Mouse (Mus musculus) stomach, embryonic 15.5 days (tissue): ENCODE measurements around the gene Rcbtb2. TPM values are rescaled to one million over a fixed set of nuclear protein-coding genes. Genes with fewer than 3 reads are reported as not detected.
"Not testable (repeated sequence)": the region's sequence is repeated elsewhere in the genome, so short reads cannot be mapped to it uniquely, and the experiment has no call there.

ENCODE experiments used
- ATAC-seq: fragments of 200-750 bp; cut with Nextera tagmentation; 2 replicates; pipeline ENCODE4 v1.8.0; 2017; ENCODE audit warnings: low read depth, moderate number of reproducible peaks, moderate TSS enrichment; ENCODE audit not compliant: insufficient read depth, low FRiP score
- H3K27ac ChIP-seq: fragments of 300-500 bp; sonication (generic); 2 replicates; pipeline ENCODE4 v1.5.1; 2015; ENCODE audit warnings: mild to moderate bottlenecking, inconsistent platforms
- H3K27me3 ChIP-seq: fragments of 300-500 bp; sonication (generic); replicated peaks from 2 replicates; pipeline ENCODE4 v1.6.1; 2015; ENCODE audit warnings: inconsistent platforms
- H3K36me3 ChIP-seq: fragments of 300-500 bp; sonication (generic); 2 replicates; pipeline ENCODE4 v1.6.1; 2015; ENCODE audit warnings: inconsistent platforms
- H3K4me1 ChIP-seq: fragments of 300-500 bp; sonication (generic); 2 replicates; pipeline ENCODE4 v1.6.1; 2015; ENCODE audit warnings: inconsistent platforms
- H3K4me2 ChIP-seq: fragments of 300-500 bp; sonication (generic); 2 replicates; pipeline ENCODE4 v1.6.1; 2015; ENCODE audit warnings: mild to moderate bottlenecking, inconsistent platforms
- H3K4me3 ChIP-seq: fragments of 300-500 bp; sonication (generic); replicated peaks from 2 replicates; pipeline ENCODE4 v1.5.1; 2015; ENCODE audit warnings: inconsistent platforms
- H3K9ac ChIP-seq: fragments of 300-500 bp; sonication (generic); 2 replicates; pipeline ENCODE4 v1.6.1; 2015; ENCODE audit warnings: inconsistent platforms
- H3K9me3 ChIP-seq: fragments of 300-500 bp; sonication (generic); 2 replicates; pipeline ENCODE4 v1.6.1; 2016; ENCODE audit warnings: inconsistent platforms
- WGBS: fragments of 180-500 bp; shearing (Covaris S2); methylation state at CpG from one replicate; pipeline ENCODE4 v1.1.7; 2015; 5-methylcytosine and 5-hydroxymethylcytosine counted together
- polyA plus RNA-seq: library from polyadenylated mRNA; unstranded; fragments of >200 nt; fragmentation: Nextera tagmentation; extraction: Ambion mirVana; gene quantifications from 2 replicates; pipeline ENCODE4 v1.2.1, GENCODE M21; 2015

Rcbtb2 gene
- polyA plus RNA-seq = 79.7 and 87.3 TPM in 2 replicates

DNA sequence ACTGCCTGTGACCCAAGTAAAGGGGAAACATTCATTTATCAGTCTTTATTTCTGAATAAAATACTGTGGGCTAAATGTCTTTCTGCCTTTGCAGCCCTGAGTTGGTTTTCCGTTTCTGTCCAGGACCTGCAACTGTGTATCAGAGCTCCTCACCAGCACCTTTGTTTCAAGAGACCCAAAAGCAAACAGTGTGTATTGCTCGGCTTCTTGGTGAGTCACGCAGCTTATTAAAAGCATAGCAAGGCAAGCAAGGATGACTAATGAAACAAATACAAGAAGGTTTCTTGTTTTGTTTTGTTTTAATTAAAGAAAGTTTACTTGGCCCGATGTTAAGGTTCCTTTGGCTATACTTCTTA is at the start of gene Rcbtb2:
Gene Rcbtb2, plus strand, starts transcription at position 115 of the 356 bp plus-strand sequence.
- 39% methylated on average over 4 of the region's 4 CpGs for WGBS
- no peak within 1 kb of the TSS for H3K9ac ChIP-seq
- H3K27ac ChIP-seq = peak within 1 kb of the TSS; percentile 52
- H3K4me3 ChIP-seq = no peak within 1 kb of the TSS
- no peak within 1 kb of the TSS for H3K4me2 ChIP-seq
- ATAC-seq = no peak
- peaks cover 9% of the 10 kb centered on the region; the same call in 1 of the 2 replicates for H3K4me1 ChIP-seq
- no peaks in the 10 kb centered on the region for H3K27me3 ChIP-seq
- no peaks in the 10 kb centered on the region for H3K9me3 ChIP-seq
- H3K36me3 ChIP-seq = no peaks in the 10 kb centered on the region

DNA sequence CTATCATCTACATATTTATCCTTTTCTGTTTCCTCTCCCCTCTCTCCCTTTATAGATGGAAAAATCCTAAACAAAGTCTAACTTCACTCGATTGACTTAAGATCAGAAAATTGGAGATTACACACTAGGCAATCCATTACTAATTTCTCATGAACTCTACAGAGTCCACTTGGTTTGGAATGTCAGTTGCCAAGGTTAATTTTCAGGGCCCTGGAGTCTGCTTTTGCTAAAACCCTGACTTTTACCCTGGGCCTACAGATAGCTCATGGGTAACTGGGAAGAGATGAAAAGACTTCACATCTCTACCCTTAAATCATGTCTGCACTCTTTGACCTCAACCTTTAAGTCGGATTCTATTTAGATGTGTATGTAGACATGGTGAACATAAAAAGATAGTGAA is 39.3 kb upstream of the Rcbtb2 start:
- no peak for ATAC-seq
- H3K27me3 ChIP-seq = no peaks in the 10 kb centered on the region
- WGBS = 81% methylated on average over 2 of the region's 2 CpGs
- H3K27ac ChIP-seq = no peak overlapping the region
- H3K4me3 ChIP-seq = no peak overlapping the region
- H3K4me2 ChIP-seq = no peak overlapping the region
- no peak overlapping the region for H3K9ac ChIP-seq
- H3K9me3 ChIP-seq = no peaks in the 10 kb centered on the region
- no peaks in the 10 kb centered on the region for H3K4me1 ChIP-seq
- no peaks in the 10 kb centered on the region for H3K36me3 ChIP-seq

DNA sequence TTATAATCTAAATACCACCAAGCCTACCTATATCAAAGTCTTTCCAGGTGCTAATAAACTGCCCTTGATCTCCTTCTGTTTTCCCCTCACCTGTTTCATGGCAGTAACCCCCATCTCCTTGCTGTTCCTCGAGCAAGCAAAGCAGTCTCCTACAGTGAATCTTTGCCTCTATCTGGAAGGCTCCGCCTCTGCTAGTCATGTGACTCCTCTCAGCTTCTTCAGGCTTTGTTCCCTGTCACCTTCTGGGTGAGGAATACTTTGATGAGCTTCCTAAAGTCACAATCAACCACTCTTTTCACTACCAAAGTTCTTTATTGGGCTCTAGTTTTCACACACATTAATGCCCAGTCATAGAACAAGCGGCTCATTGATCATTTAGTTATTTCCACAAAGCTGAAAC is 36.4 kb upstream of the Rcbtb2 start:
- Histone ChIP-seq H3K27me3 (no peaks in the 10 kb centered on the region), H3K4me3 (no peak overlapping the region), H3K9me3 (no peaks in the 10 kb centered on the region), H3K36me3 (no peaks in the 10 kb centered on the region), H3K27ac (no peak overlapping the region), H3K4me1 (no peaks in the 10 kb centered on the region), H3K9ac (no peak overlapping the region), H3K4me2 (no peak overlapping the region)
- 59% methylated on average over 3 of the region's 3 CpGs for WGBS
- ATAC-seq = no peak

DNA sequence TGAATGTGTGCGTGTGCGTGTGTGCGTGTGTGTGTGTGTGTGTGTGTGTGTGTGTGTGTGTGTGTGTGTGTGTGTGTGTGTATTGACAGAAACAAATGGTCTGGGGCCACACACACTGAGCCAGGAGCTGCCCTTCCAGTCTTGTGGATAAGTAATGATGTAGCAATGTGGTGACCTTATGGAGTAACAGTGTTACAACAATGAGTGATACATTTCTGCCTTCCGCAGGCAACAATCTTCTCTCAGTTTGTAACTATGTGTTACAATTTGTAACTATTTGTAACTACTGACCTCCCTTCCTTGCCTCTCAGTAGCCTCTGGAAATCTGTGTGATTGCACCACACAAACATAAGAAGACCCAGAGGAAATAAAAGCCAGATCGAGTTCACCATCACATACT is 35.6 kb upstream of the Rcbtb2 start:
- no peak overlapping the region for H3K4me2 ChIP-seq
- H3K27ac ChIP-seq = no peak overlapping the region
- 81% methylated on average over 5 of the region's 5 CpGs for WGBS
- H3K27me3 ChIP-seq = no peaks in the 10 kb centered on the region
- no peak overlapping the region for H3K9ac ChIP-seq
- H3K9me3 ChIP-seq = no peaks in the 10 kb centered on the region
- no peak overlapping the region for H3K4me3 ChIP-seq
- ATAC-seq = no peak
- no peaks in the 10 kb centered on the region for H3K36me3 ChIP-seq
- no peaks in the 10 kb centered on the region for H3K4me1 ChIP-seq

DNA sequence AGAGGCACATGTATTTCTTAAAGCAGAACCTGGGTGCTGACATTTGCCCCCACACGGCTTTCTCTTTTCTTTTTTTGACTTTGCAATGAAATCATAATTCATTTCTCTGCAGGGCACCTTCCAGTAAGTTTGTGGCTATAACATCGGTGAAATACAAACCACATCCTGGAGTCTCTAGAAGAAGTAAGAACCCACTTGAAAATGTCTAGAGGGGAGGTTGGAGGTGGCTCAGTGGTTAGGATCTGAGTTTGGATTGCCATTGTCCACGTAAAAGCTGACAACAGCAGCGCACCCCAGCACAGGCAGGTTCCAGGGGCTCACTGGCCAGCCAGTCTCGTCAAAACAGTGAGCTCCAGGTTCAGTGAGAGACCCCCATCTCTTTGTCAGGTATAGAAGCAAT is 35.1 kb upstream of the Rcbtb2 start:
- ATAC-seq = no peak
- Histone ChIP-seq H3K4me1 (no peaks in the 10 kb centered on the region), H3K27ac (no peak overlapping the region), H3K27me3 (no peaks in the 10 kb centered on the region), H3K4me3 (no peak overlapping the region), H3K9ac (no peak overlapping the region), H3K9me3 (no peaks in the 10 kb centered on the region), H3K36me3 (no peaks in the 10 kb centered on the region), H3K4me2 (no peak overlapping the region)
- 79% methylated on average over 5 of the region's 5 CpGs for WGBS

DNA sequence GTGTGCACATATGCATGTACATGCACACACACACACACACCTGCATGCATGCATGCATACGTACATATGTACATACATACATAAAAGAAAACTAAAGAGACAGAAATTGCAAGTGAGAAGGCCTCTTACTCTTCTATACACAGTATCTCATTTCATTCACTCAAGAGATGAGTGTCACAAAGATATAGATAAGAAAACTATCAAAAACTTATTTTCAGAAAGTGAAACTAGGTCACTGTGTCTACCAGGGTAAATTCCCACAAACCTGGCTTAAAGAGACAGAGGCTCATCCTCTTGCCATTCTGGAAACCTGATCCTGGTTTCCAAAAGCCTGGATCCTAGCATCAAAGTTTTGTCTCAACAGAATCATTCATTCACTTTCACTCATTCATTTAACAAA is 34.6 kb upstream of the Rcbtb2 start:
- Histone ChIP-seq H3K4me1 (no peaks in the 10 kb centered on the region), H3K4me2 (no peak overlapping the region), H3K4me3 (no peak overlapping the region), H3K27ac (no peak overlapping the region), H3K9me3 (no peaks in the 10 kb centered on the region), H3K9ac (no peak overlapping the region), H3K27me3 (no peaks in the 10 kb centered on the region), H3K36me3 (no peaks in the 10 kb centered on the region)
- 87% methylated on average over 1 of the region's 1 CpGs for WGBS
- no peak for ATAC-seq

DNA sequence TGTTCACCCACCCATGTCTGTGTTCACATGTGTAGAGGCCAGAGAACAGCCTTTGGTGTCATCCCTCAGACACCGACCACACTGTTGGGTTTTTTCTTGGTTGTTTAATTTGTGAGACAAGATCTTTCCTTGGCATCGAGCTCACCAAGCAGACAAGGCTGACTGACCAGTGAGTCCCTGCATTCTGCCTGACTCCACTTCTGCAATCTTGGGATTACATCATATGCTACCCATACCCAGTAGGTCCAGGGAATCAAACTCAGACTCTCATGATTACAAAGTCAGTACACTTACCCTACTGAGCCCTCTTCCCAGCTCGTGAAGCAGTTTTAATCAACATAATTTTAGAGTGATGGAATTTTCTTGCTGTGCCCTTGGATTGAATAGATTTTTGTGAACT is 30.0 kb upstream of the Rcbtb2 start:
- WGBS = 91% methylated on average over 3 of the region's 3 CpGs
- Histone ChIP-seq H3K36me3 (no peaks in the 10 kb centered on the region), H3K4me1 (no peaks in the 10 kb centered on the region), H3K27ac (no peak overlapping the region), H3K27me3 (no peaks in the 10 kb centered on the region), H3K4me2 (no peak overlapping the region), H3K4me3 (no peak overlapping the region), H3K9me3 (no peaks in the 10 kb centered on the region), H3K9ac (no peak overlapping the region)
- ATAC-seq = no peak

DNA sequence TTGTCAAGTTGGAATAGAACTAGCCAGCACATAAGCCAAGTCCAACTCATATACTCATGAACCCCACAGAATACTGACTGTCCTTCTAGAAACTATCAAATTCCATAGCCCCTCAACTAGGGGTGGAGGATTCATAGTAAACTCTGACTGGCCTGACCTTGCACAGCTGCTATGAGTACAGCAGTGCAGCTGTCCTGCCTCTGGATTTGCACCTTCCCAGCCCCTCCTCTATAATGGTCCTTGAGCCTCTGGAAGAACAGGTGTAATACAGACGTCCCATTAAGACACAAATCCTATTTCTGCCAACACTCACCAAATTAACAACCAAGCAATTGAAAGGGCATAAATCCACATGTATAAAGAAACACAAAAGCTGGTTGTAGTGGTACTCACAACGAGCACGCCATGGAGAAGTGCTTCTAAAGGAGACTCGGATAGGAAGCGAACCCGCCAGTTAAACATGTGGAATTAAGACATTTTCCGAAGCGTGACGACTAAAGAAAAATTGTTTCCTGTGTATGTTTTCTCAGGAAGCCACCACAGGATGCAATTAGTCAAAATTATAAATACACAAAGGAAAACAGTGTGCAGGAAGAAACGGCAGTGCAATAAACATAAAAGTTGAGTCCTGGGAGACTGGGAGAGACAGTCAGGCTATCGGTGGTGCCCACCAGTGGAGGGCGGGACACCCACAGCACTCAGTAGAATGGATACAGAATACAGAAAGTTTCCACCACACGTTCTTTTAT is 27.9 kb upstream of the Rcbtb2 start:
- H3K9ac ChIP-seq = no peak overlapping the region
- no peak overlapping the region for H3K4me3 ChIP-seq
- H3K9me3 ChIP-seq = no peaks in the 10 kb centered on the region
- no peak for ATAC-seq
- WGBS = 66% methylated on average over 13 of the region's 13 CpGs
- no peaks in the 10 kb centered on the region for H3K27me3 ChIP-seq
- H3K36me3 ChIP-seq = no peaks in the 10 kb centered on the region
- H3K27ac ChIP-seq = no peak overlapping the region
- H3K4me1 ChIP-seq = no peaks in the 10 kb centered on the region
- H3K4me2 ChIP-seq = no peak overlapping the region

DNA sequence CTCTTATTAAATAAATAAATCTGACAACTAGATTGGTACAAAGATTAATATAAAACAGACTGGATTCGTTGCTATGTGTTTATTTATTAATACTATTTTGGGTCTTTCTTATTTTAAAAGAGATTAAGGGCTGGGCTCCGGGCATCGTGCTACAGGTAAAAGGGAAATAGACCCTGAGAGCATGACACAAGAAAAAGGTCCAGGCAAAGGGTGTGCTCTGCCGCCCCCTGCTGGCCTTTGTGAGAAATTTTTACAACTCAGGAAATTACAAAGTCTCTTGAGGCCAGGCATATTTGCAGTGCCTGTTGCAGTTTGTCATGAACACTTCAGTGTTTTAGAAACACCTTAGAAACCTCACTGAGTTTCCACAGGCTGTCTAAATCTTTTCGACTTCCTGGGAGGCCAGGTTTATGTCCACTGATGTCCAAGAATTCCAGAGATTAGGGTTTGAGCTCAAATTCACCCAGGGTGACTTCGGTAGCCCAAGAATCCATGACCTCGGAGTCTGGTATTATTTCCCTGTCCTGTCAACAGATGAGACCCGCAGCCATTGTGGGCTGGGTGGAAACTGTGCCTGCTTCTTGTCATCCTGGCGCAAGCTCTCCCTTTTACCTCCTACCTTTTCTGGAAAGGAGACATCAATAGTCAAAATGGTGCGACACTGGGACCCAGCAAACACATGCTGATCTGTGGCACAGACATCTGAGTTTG is 24.0 kb upstream of the Rcbtb2 start:
- no peak for ATAC-seq
- no peaks in the 10 kb centered on the region for H3K27me3 ChIP-seq
- 38% methylated on average over 10 of the region's 10 CpGs for WGBS

DNA sequence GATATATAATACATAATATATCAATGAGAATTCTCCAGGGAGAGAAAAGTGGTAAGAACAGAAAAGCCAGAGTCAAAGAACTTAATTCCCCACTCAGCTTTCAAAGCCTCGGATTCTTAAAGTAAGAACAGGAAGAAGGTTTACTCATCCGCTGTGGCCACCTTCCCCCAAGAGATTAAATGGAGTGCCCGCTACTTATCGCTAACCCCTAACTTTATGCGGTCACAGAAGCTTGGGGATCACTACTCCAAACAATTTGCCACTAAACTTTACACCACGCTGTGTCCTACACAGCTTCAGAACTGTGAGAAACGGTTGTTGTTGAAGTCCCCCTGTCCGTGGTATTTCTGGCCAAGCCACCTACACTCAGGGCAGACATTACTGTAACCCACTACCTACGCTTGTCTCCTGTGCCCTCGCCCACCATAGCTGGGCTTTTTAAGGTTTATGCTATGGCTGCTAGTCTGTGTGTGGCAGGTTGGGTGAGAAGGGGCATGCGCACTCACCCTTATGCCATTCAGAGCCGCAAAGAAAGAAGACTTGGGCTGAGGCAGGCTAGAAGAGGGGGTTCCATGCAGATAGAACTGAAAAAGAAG is 20.5 kb upstream of the Rcbtb2 start:
- 0 out of 2 replicates have a peak, but pooled peaks cover 3% of the 10 kb centered on the region for H3K27me3 ChIP-seq
- no peaks in the 10 kb centered on the region for H3K36me3 ChIP-seq
- H3K9ac ChIP-seq = no peak overlapping the region
- H3K4me2 ChIP-seq = no peak overlapping the region
- no peaks in the 10 kb centered on the region for H3K9me3 ChIP-seq
- no peaks in the 10 kb centered on the region; the same call in 1 of the 2 replicates for H3K4me1 ChIP-seq
- no peak overlapping the region for H3K4me3 ChIP-seq
- WGBS = 40% methylated on average over 12 of the region's 12 CpGs
- H3K27ac ChIP-seq = no peak overlapping the region
- no peak for ATAC-seq

More for the DNA sequence above, 24.0 kb upstream of the Rcbtb2 start:
- Histone ChIP-seq H3K4me1 (no peaks in the 10 kb centered on the region), H3K36me3 (no peaks in the 10 kb centered on the region), H3K4me2 (no peak overlapping the region), H3K4me3 (no peak overlapping the region), H3K27ac (no peak overlapping the region), H3K9ac (no peak overlapping the region), H3K9me3 (no peaks in the 10 kb centered on the region)

DNA sequence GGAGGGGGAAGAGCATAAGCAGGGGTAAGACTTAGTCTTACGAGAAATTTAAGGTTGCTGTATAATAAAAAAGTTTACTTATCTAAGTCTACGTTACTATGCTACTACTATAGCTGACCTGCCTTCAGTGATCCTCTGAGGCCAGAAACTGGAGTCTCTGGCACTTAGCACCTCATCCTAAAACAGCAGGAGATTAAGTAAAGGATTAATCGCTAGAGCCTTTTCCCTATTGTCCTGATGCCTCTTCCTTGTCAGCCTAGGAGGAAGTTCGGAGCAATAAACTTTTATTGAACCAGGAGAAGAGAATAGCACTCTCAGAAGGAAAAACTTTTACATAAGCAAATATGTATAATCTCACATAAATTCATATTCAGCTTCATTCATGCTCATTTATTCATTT is 19.9 kb upstream of the Rcbtb2 start:
- H3K4me2 ChIP-seq, H3K9me3 ChIP-seq, H3K4me3 ChIP-seq, H3K27ac ChIP-seq, H3K9ac ChIP-seq, H3K36me3 ChIP-seq, H3K27me3 ChIP-seq, ATAC-seq, H3K4me1 ChIP-seq: not testable (repeated sequence)
- 30% methylated on average over 4 of the region's 4 CpGs for WGBS

DNA sequence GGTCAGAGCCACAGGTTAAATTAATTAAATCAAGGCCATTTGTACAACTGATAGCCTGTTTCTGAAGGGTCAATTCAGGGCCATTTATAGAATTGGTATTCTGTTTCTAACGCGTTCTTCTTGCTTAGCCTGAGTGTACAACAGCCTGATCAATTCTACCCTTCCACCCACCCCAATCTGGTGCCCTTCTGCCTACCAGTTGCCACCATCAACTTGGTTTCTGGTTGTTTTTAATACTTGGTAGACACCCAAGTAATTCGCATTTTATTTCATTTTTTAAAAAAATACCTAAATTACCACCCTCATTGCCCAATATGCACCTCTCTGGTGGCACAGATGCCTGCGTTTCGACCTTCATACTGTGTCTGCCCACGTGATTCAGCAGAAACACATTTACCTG is 17.9 kb upstream of the Rcbtb2 start:
- H3K27me3 ChIP-seq = 0 out of 2 replicates have a peak, but pooled peaks cover 3% of the 10 kb centered on the region
- no peak overlapping the region for H3K27ac ChIP-seq
- no peak overlapping the region for H3K4me2 ChIP-seq
- H3K9ac ChIP-seq = no peak overlapping the region
- H3K4me3 ChIP-seq = no peak overlapping the region
- H3K9me3 ChIP-seq = no peaks in the 10 kb centered on the region
- WGBS = 46% methylated on average over 6 of the region's 6 CpGs
- no peak for ATAC-seq
- H3K36me3 ChIP-seq = no peaks in the 10 kb centered on the region
- H3K4me1 ChIP-seq = no peaks in the 10 kb centered on the region; the same call in 1 of the 2 replicates
